Mouse (Mus musculus) heart, embryonic 16.5 days (tissue): ENCODE measurements around the gene Lrrc1. TPM values are rescaled to one million over a fixed set of nuclear protein-coding genes. Genes with fewer than 3 reads are reported as not detected.

Source experiments
- ATAC-seq: fragments of 200-750 bp; cut with Nextera tagmentation; replicated peaks from 2 replicates; pipeline ENCODE4 v1.8.0; 2017; ENCODE audit warnings: moderate number of reproducible peaks; ENCODE audit not compliant: insufficient read depth, low FRiP score; ENCODE audit errors: extremely low read depth
- H3K27ac ChIP-seq: fragments of 300-500 bp; sonication (generic); 2 replicates; pipeline ENCODE4 v1.5.1; 2014; ENCODE audit warnings: mild to moderate bottlenecking, low read length, control low read depth, moderate library complexity
- H3K27me3 ChIP-seq: fragments of 300-500 bp; sonication (generic); 2 replicates; pipeline ENCODE4 v1.6.1; 2014; ENCODE audit warnings: low read length, mixed read lengths; ENCODE audit not compliant: control insufficient read depth, insufficient read depth
- H3K36me3 ChIP-seq: fragments of 300-500 bp; sonication (generic); 2 replicates; pipeline ENCODE4 v1.6.1; 2014; ENCODE audit not compliant: control insufficient read depth, insufficient read depth
- H3K4me1 ChIP-seq: fragments of 300-500 bp; sonication (generic); 2 replicates; pipeline ENCODE4 v1.6.1; 2014; ENCODE audit warnings: low read length, mixed read lengths; ENCODE audit not compliant: control insufficient read depth, insufficient read depth
- H3K4me2 ChIP-seq: fragments of 300-500 bp; sonication (generic); 2 replicates; pipeline ENCODE4 v1.6.1; 2014; ENCODE audit warnings: low read depth, mild to moderate bottlenecking, control low read depth, low read length
- H3K4me3 ChIP-seq: fragments of 300-500 bp; sonication (generic); 2 replicates; pipeline ENCODE4 v1.5.1; 2014; ENCODE audit warnings: mild to moderate bottlenecking, control low read depth, low read length
- H3K9ac ChIP-seq: fragments of 300-500 bp; sonication (generic); 2 replicates; pipeline ENCODE4 v1.6.1; 2014; ENCODE audit warnings: low read length, control low read depth
- H3K9me3 ChIP-seq: fragments of 300-500 bp; sonication (generic); replicated peaks from 2 replicates; pipeline ENCODE4 v1.6.1; 2016; ENCODE audit warnings: low read length; ENCODE audit not compliant: control insufficient read depth
- WGBS: fragments of 180-500 bp; shearing (Covaris S2); extraction: QIAGEN DNeasy Blood & Tissue Kit; methylation state at CpG from one replicate; pipeline ENCODE4 v1.1.7; 2014; 5-methylcytosine and 5-hydroxymethylcytosine counted together
- polyA plus RNA-seq: library from polyadenylated mRNA; unstranded; fragments of >200 nt; fragmentation: Nextera tagmentation; extraction: Ambion mirVana; gene quantifications from 2 replicates; pipeline ENCODE4 v1.2.1, GENCODE M21; 2015

Lrrc1 gene
- polyA plus RNA-seq, 1 experiment from 2014 or later = 23.6 TPM

- Histone ChIP-seq H3K27me3 (no peaks in the 10 kb centered on the region), H3K9me3 (no peaks in the 10 kb centered on the region), H3K4me1 (no peaks in the 10 kb centered on the region), H3K36me3 (peaks cover 15% of the 10 kb centered on the region), H3K9ac (no peak overlapping the region), H3K27ac (no peak overlapping the region), H3K4me2 (no peak overlapping the region), H3K4me3 (no peak overlapping the region)
- no peak for ATAC-seq
- 74% methylated on average over 12 of the region's 12 CpGs for WGBS
These were observed 92.4 kb downstream of the Lrrc1 start for GRCm38 (mm10) chr9:77452046-77452807.

- WGBS = 76% methylated on average over 2 of the region's 2 CpGs
These were observed 94.2 kb downstream of the Lrrc1 start for GRCm38 (mm10) chr9:77450447-77450846.

GRCm38 (mm10) chr9:77444876-77445275 is 99.8 kb downstream of the Lrrc1 start:
- Histone ChIP-seq H3K4me1 (peaks cover 7% of the 10 kb centered on the region; the same call in 1 of the 2 replicates), H3K27me3 (no peaks in the 10 kb centered on the region), H3K9ac (no peak overlapping the region), H3K36me3 (peaks cover 19% of the 10 kb centered on the region), H3K4me2 (no peak overlapping the region), H3K27ac (no peak overlapping the region), H3K9me3 (no peaks in the 10 kb centered on the region), H3K4me3 (no peak overlapping the region)
- no peak for ATAC-seq
- WGBS = 83% methylated on average over 4 of the region's 4 CpGs

More at GRCm38 (mm10) chr9:77450447-77450846, 94.2 kb downstream of the Lrrc1 start:
- H3K36me3 ChIP-seq = peaks cover 16% of the 10 kb centered on the region
- no peaks in the 10 kb centered on the region for H3K4me1 ChIP-seq
- H3K9me3 ChIP-seq = no peaks in the 10 kb centered on the region
- H3K4me3 ChIP-seq = no peak overlapping the region
- no peak overlapping the region for H3K27ac ChIP-seq
- no peaks in the 10 kb centered on the region for H3K27me3 ChIP-seq
- no peak overlapping the region for H3K4me2 ChIP-seq
- ATAC-seq = no peak
- H3K9ac ChIP-seq = no peak overlapping the region

GRCm38 (mm10) chr9:77439371-77439770 is 105.3 kb downstream of the Lrrc1 start:
- Histone ChIP-seq H3K9ac (peak overlapping the region; percentile 43), H3K4me2 (peak overlapping the region; percentile 42), H3K36me3 (peaks cover 14% of the 10 kb centered on the region), H3K4me3 (peak overlapping the region; percentile 0; the same call in 1 of the 2 replicates), H3K27me3 (no peaks in the 10 kb centered on the region), H3K4me1 (peaks cover 21% of the 10 kb centered on the region), H3K27ac (peak overlapping the region; percentile 93), H3K9me3 (no peaks in the 10 kb centered on the region)
- 40% methylated on average over 6 of the region's 6 CpGs for WGBS
- ATAC-seq = peak; percentile 12; the same call in 1 of the 2 replicates

- Histone ChIP-seq H3K4me2 (peak overlapping the region; percentile 42), H3K4me3 (peak overlapping the region; percentile 0; the same call in 1 of the 2 replicates)
- WGBS = 31% methylated on average over 11 of the region's 11 CpGs
These were observed 105.8 kb downstream of the Lrrc1 start for GRCm38 (mm10) chr9:77438836-77439271.

GRCm38 (mm10) chr9:77437131-77437530 is 107.5 kb downstream of the Lrrc1 start:
- 85% methylated on average over 6 of the region's 6 CpGs for WGBS
- no peak overlapping the region for H3K9ac ChIP-seq
- peaks cover 19% of the 10 kb centered on the region for H3K36me3 ChIP-seq
- ATAC-seq = no peak
- peaks cover 21% of the 10 kb centered on the region for H3K4me1 ChIP-seq
- no peak overlapping the region for H3K4me2 ChIP-seq
- H3K9me3 ChIP-seq = no peaks in the 10 kb centered on the region
- no peaks in the 10 kb centered on the region for H3K27me3 ChIP-seq
- no peak overlapping the region for H3K4me3 ChIP-seq
- H3K27ac ChIP-seq = no peak overlapping the region

More at GRCm38 (mm10) chr9:77438836-77439271, 105.8 kb downstream of the Lrrc1 start:
- peak; percentile 87 for ATAC-seq
- Histone ChIP-seq H3K9me3 (no peaks in the 10 kb centered on the region), H3K27me3 (no peaks in the 10 kb centered on the region), H3K36me3 (peaks cover 16% of the 10 kb centered on the region), H3K9ac (peak overlapping the region; percentile 43), H3K4me1 (peaks cover 21% of the 10 kb centered on the region), H3K27ac (peak overlapping the region; percentile 93)

- H3K4me2 ChIP-seq = no peak overlapping the region
- no peak for ATAC-seq
- no peaks in the 10 kb centered on the region for H3K27me3 ChIP-seq
- no peak overlapping the region for H3K9ac ChIP-seq
- no peak overlapping the region for H3K4me3 ChIP-seq
- no peaks in the 10 kb centered on the region for H3K9me3 ChIP-seq
- no peak overlapping the region for H3K27ac ChIP-seq
- peaks cover 12% of the 10 kb centered on the region for H3K36me3 ChIP-seq
- peaks cover 19% of the 10 kb centered on the region for H3K4me1 ChIP-seq
- 45% methylated on average over 12 of the region's 12 CpGs for WGBS
These were observed 109.7 kb downstream of the Lrrc1 start for GRCm38 (mm10) chr9:77434965-77435364.

GRCm38 (mm10) chr9:77433476-77433875 is 111.2 kb downstream of the Lrrc1 start:
- H3K27me3 ChIP-seq = no peaks in the 10 kb centered on the region
- peaks cover 19% of the 10 kb centered on the region for H3K4me1 ChIP-seq
- no peaks in the 10 kb centered on the region for H3K9me3 ChIP-seq
- WGBS = 81% methylated on average over 4 of the region's 4 CpGs
- peaks cover 12% of the 10 kb centered on the region for H3K36me3 ChIP-seq
- no peak overlapping the region for H3K27ac ChIP-seq
- no peak overlapping the region for H3K4me2 ChIP-seq
- no peak overlapping the region for H3K9ac ChIP-seq
- no peak overlapping the region for H3K4me3 ChIP-seq
- no peak for ATAC-seq

GRCm38 (mm10) chr9:77432030-77432429 is 112.6 kb downstream of the Lrrc1 start:
- Histone ChIP-seq H3K4me2 (no peak overlapping the region), H3K27ac (no peak overlapping the region), H3K4me1 (peaks cover 26% of the 10 kb centered on the region), H3K9ac (no peak overlapping the region), H3K36me3 (peaks cover 12% of the 10 kb centered on the region), H3K27me3 (no peaks in the 10 kb centered on the region), H3K9me3 (no peaks in the 10 kb centered on the region), H3K4me3 (no peak overlapping the region)
- WGBS = 85% methylated on average over 17 of the region's 17 CpGs
- ATAC-seq = no peak
